Mouse (Mus musculus) heart, adult 2 months (tissue): ENCODE data around the gene Gpkow.

Experiments used
- CTCF ChIP-seq: fragments of 200-600 bp; IDR thresholded peaks from 2 replicates; pipeline ENCODE4 v1.8.1; 2022; ENCODE audit warnings: antibody characterized with exemption, mild to moderate bottlenecking, moderate library complexity
- EP300 ChIP-seq: fragments of 200-500 bp; IDR thresholded peaks from 2 replicates; pipeline ENCODE4 v1.6.1; 2011; ENCODE audit warnings: low read depth, low read length, control low read depth; ENCODE audit not compliant: insufficient read depth
- POLR2A ChIP-seq: fragments of 200-500 bp; IDR thresholded peaks from 2 replicates; pipeline ENCODE4 v1.6.1; 2011; ENCODE audit warnings: mild to moderate bottlenecking, low read depth, low read length, control low read depth; ENCODE audit not compliant: insufficient read depth

DNA sequence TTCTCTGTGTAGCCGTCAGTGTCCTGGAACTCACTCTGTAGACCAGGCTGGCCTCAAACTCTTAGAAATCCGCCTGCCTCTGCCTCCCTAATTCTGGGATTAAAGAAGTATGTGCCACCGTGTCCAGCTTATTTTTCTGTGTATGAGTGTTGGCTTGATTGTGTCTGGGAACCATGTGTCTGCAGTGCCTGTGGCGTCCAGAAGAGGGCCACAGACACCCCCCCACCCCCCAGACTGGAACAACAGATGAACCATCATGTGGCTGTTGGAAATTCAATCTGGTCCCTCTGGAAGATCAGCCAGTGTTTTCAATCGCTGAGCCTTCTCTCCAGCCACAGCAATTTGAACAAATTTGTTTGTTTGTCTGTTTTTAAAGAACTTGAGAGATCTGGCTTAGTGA is 46.5 kb downstream of the Gpkow start:
- TF ChIP-seq POLR2A (no peak), CTCF (peak; percentile 42), EP300 (no peak)
